8 mouse cellular contexts compared by ENCODE assay signal in genomic region chr12:102128081-102128790, GRCm38 (mm10). TPM values are rescaled to one million over a fixed set of nuclear protein-coding genes. Genes with fewer than 3 reads are reported as not detected.
DNase-seq lines count a peak whose midpoint lies in the region; ATAC-seq and TF ChIP-seq lines count a peak whose summit lies in the region.

Gene Slc24a4 (plus strand): TSS chr12:102128733.

- H3K4me3 ChIP-seq in heart, postnatal 0 days (ENCODE audit: low read depth, low read length) = peak within 1 kb of the TSS; percentile 60
- H3K4me3 ChIP-seq in midbrain, embryonic 10.5 days = peak within 1 kb of the TSS; percentile 69
- H3K4me3 ChIP-seq in stomach, postnatal 0 days (ENCODE audit: low read depth, low read length) = peak within 1 kb of the TSS; percentile 47

- no peak for TF ChIP-seq CTCF in heart, postnatal 0 days (IDR thresholded peaks at IDR 0.05; ENCODE audit: low read depth)
- TF ChIP-seq CTCF in stomach, postnatal 0 days (IDR thresholded peaks at IDR 0.05; ENCODE audit: low read depth) = no peak

- H3K4me2 ChIP-seq in heart, postnatal 0 days (ENCODE audit: low read depth, low read length) = peak within 1 kb of the TSS; percentile 98
- peak within 1 kb of the TSS; percentile 87 for H3K4me2 ChIP-seq in stomach, postnatal 0 days (replicated peaks; ENCODE audit: low read depth)

- no peak within 1 kb of the TSS for H3K27ac ChIP-seq in heart, postnatal 0 days (ENCODE audit: low read depth)
- peak within 1 kb of the TSS; percentile 42; the same call in 1 of the 2 replicates for H3K27ac ChIP-seq in midbrain, embryonic 10.5 days (replicated peaks)
- H3K27ac ChIP-seq in stomach, postnatal 0 days (replicated peaks) = no peak within 1 kb of the TSS

- peak within 1 kb of the TSS; percentile 45; the same call in 1 of the 2 replicates for H3K9ac ChIP-seq in heart, postnatal 0 days (replicated peaks; ENCODE audit: low read depth, low read length)
- peak within 1 kb of the TSS; percentile 35; the same call in 1 of the 2 replicates for H3K9ac ChIP-seq in stomach, postnatal 0 days (ENCODE audit: low read length)

- H3K4me1 ChIP-seq in heart, postnatal 0 days (ENCODE audit: control insufficient read depth, insufficient read depth) = no peaks in the 10 kb centered on the region
- peaks cover 23% of the 10 kb centered on the region for H3K4me1 ChIP-seq in midbrain, embryonic 10.5 days
- H3K4me1 ChIP-seq in stomach, postnatal 0 days (replicated peaks; ENCODE audit: control insufficient read depth, insufficient read depth) = no peaks in the 10 kb centered on the region

- no peaks in the 10 kb centered on the region for H3K9me3 ChIP-seq in heart, postnatal 0 days (replicated peaks; ENCODE audit: control insufficient read depth, low read length)
- no peaks in the 10 kb centered on the region for H3K9me3 ChIP-seq in midbrain, embryonic 10.5 days (replicated peaks)
- no peaks in the 10 kb centered on the region for H3K9me3 ChIP-seq in stomach, postnatal 0 days (ENCODE audit: control insufficient read depth, low read length)

- intact Hi-C loops in left cerebral cortex, postnatal 14 days (cut with DNase I) = loop anchor here (5.0 kb wide), 2 partner anchors 86 to 141 kb away; no protein-coding TSS in a partner anchor

- no peak for TF ChIP-seq EP300 in heart, postnatal 0 days (IDR thresholded peaks at IDR 0.05; ENCODE audit: low read depth)
- no peak for TF ChIP-seq EP300 in stomach, postnatal 0 days (optimal IDR thresholded peaks at IDR 0.05)

- H3K36me3 ChIP-seq in heart, postnatal 0 days (replicated peaks; ENCODE audit: control insufficient read depth, insufficient read depth, low read length) = no peaks in the 10 kb centered on the region
- no peaks in the 10 kb centered on the region for H3K36me3 ChIP-seq in midbrain, embryonic 10.5 days
- no peaks in the 10 kb centered on the region for H3K36me3 ChIP-seq in stomach, postnatal 0 days (ENCODE audit: control insufficient read depth, insufficient read depth, low read length)

- under 1% methylated on average over 32 of the region's 34 CpGs for WGBS in heart, postnatal 0 days
- under 1% methylated on average over 33 of the region's 34 CpGs for WGBS in midbrain, embryonic 10.5 days
- 1% methylated on average over 27 of the region's 34 CpGs for WGBS in stomach, postnatal 0 days

- ATAC-seq in heart, postnatal 0 days (ENCODE audit: insufficient read depth, low read depth) = peak; percentile 59
- ATAC-seq in stomach, postnatal 0 days (ENCODE audit: low FRiP score, low TSS enrichment) = peak; percentile 40; the same call in 1 of the 2 replicates

- H3K27me3 ChIP-seq in heart, postnatal 0 days (ENCODE audit: control insufficient read depth, insufficient read depth, low read length) = peaks cover 37% of the 10 kb centered on the region
- H3K27me3 ChIP-seq in midbrain, embryonic 10.5 days (ENCODE audit: low read depth, poor library complexity, severe bottlenecking) = peaks cover 72% of the 10 kb centered on the region
- peaks cover 13% of the 10 kb centered on the region; the same call in 1 of the 2 replicates for H3K27me3 ChIP-seq in stomach, postnatal 0 days (ENCODE audit: control insufficient read depth, insufficient read depth, low read length)

- DNase-seq in ovary, adult 18-20 months (ENCODE audit: low spot score) = peak; percentile 19
- no peak for DNase-seq in ovary, postnatal 14 days (ENCODE audit: low spot score)
- DNase-seq in embryo, embryonic 11 days = peak; percentile 36
- DNase-seq in heart, postnatal 0 days (ENCODE audit: low spot score) = no peak
- peak; percentile 30 to 62 for DNase-seq in left cerebral cortex, postnatal 14 days (ENCODE audit: low spot score in 2 of 2)
- DNase-seq in midbrain, embryonic 10.5 days (ENCODE audit: low spot score) = peak; percentile 38
- DNase-seq in stomach, postnatal 0 days (ENCODE audit: low spot score) = no peak
- no peak for DNase-seq in spleen, postnatal 10 days (ENCODE audit: low spot score in 2 of 2)

RNA-seq across cellular contexts. Expression of gene Slc24a4, which starts in this region (rescaled TPM):
- 0.99 and 4.0 TPM in 2 replicates for total RNA-seq in heart, postnatal 0 days (2014; rRNA removed; ENCODE audit: low replicate concordance)
- 2.2 and 2.3 TPM in 2 replicates for polyA plus RNA-seq in heart, postnatal 0 days (2015; fragmentation: Nextera tagmentation; extraction: Ambion mirVana)
- 10 to 100 TPM; 25.8 to 26.4 TPM for total RNA-seq in left cerebral cortex, postnatal 14 days (2021)
- polyA plus RNA-seq in midbrain, embryonic 10.5 days (2016; fragmentation: Nextera tagmentation; extraction: Ambion mirVana) = 0.09 and 0.17 TPM in 2 replicates
- 0.28 and 0.30 TPM in 2 replicates for polyA plus RNA-seq in stomach, postnatal 0 days (2015; fragmentation: Nextera tagmentation; extraction: Ambion mirVana)

Comparison
In these comparisons a context has a peak if more than half of its experiments do, and no peak if none do; other contexts are left out.
1. DNase-seq: peak in ovary, adult 18-20 months (single experiment), embryo, embryonic 11 days (single experiment) and left cerebral cortex, postnatal 14 days (2 of 2); none in ovary, postnatal 14 days (single experiment), heart, postnatal 0 days (single experiment), stomach, postnatal 0 days (single experiment) and spleen, postnatal 10 days (0 of 2).
2. Peak in DNase-seq, H3K4me3 ChIP-seq and H3K27ac ChIP-seq in midbrain, embryonic 10.5 days; RNA of the gene not detected or under 1 TPM.
3. Peak in ATAC-seq, H3K4me3 ChIP-seq, H3K9ac ChIP-seq and H3K4me2 ChIP-seq in stomach, postnatal 0 days; RNA of the gene not detected or under 1 TPM.
4. Peak in every context shown above with its lines, with median percentiles within 50 percentile points of each other: H3K4me3 ChIP-seq.